9 mouse cellular contexts compared by ENCODE assay signal in the genomic region with DNA sequence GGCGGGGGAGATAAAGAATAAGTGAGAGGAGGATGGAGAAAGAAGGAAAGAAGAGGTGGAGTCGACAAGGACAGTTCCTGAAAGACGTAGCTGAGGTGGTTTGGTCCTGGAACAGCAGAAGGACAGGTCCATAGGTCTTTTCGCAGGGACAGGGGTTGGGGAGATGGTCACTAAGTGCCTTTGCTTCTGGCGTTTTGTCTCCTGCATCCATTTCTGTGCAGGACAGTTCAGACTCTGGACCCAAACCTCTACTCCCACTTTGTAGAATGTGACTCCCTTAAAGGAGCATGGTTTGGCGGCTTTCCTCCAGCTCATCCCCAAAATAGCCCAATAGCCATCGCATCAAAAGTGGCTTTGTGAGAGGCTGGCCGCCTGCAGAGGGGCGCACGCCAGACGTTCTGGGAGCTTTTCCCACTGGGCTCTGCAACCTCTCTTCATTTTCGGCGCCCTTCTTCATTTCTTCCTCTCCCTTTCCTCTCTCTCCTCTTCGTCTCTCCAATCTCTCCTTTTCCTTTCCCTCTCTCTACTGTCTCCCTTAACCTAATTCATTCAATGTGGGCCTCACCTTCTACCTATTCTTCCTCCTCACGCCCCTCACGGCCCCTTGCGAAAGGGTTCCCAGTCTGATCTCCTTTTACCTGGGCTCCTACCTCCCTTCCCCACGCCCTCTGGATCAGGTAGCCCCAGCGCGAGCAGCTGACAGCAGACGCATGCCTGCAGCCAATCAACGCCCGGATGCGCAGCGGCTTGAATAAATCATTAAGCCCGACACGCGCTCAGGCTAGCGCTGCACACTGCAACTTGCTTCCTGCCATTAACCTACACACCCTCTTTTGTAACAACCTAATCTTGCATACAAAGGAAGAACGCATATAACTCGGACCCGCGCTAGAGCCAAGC. TPM values are rescaled to one million over a fixed set of nuclear protein-coding genes. Genes with fewer than 3 reads are reported as not detected.
DNase-seq lines count a peak whose midpoint lies in the region; ATAC-seq and TF ChIP-seq lines count a peak whose summit lies in the region.
"Had no signal": no experiment of that assay in that cellular context is flagged by ENCODE, and none has a peak within 500 bp of the region (broad histone marks: within the 10 kb centered on the region; RNA-seq: fewer than 3 reads in every experiment).

No protein-coding gene starts in this region.

- H3K27me3 ChIP-seq in heart, embryonic 12.5 days (replicated peaks), result peaks cover 81% of the 10 kb centered on the region
- peaks cover 5% of the 10 kb centered on the region for H3K27me3 ChIP-seq in heart, adult 2 months (ENCODE audit: control insufficient read depth, insufficient read depth, low read length)
- peaks cover 52% of the 10 kb centered on the region for H3K27me3 ChIP-seq in embryonic facial prominence, embryonic 11.5 days (ENCODE audit: control insufficient read depth, insufficient read depth, low read length)
- peaks cover 63% of the 10 kb centered on the region for H3K27me3 ChIP-seq in liver, embryonic 16.5 days (ENCODE audit: control insufficient read depth, insufficient read depth, low read depth, low read length)
- peaks cover 63% of the 10 kb centered on the region for H3K27me3 ChIP-seq in stomach, embryonic 14.5 days (ENCODE audit: control insufficient read depth, insufficient read depth, low read length)
- peaks cover 37% of the 10 kb centered on the region for H3K27me3 ChIP-seq in lung, postnatal 0 days (replicated peaks; ENCODE audit: insufficient read depth, low read length)

- DNase-seq in heart, adult 2 months, result no peak
- DNase-seq in embryonic facial prominence, embryonic 11.5 days (ENCODE audit: low spot score), result peak; percentile 68
- DNase-seq in kidney, adult 18-20 months, result peak; percentile 51
- no peak for DNase-seq in lung, postnatal 0 days (ENCODE audit: low spot score)
- DNase-seq in thymus, postnatal 25 days, result no peak

- 0 out of 2 replicates have a peak, but pooled peaks cover 12% of the 10 kb centered on the region for H3K4me1 ChIP-seq in heart, embryonic 12.5 days (replicated peaks)
- H3K4me1 ChIP-seq in heart, adult 2 months (ENCODE audit: control insufficient read depth, insufficient read depth, low read length), result no peaks in the 10 kb centered on the region
- H3K4me1 ChIP-seq in embryonic facial prominence, embryonic 11.5 days (ENCODE audit: control insufficient read depth, insufficient read depth, low read length), result peaks cover 2% of the 10 kb centered on the region; the same call in 1 of the 2 replicates
- no peaks in the 10 kb centered on the region for H3K4me1 ChIP-seq in liver, embryonic 16.5 days (ENCODE audit: control insufficient read depth, low read depth, low read length)
- H3K4me1 ChIP-seq in stomach, embryonic 14.5 days (ENCODE audit: control insufficient read depth, insufficient read depth, low read length), result no peaks in the 10 kb centered on the region; the same call in 1 of the 2 replicates
- H3K4me1 ChIP-seq in lung, postnatal 0 days (ENCODE audit: insufficient read depth, low read depth, low read length), result no peaks in the 10 kb centered on the region

- no peak for ATAC-seq in heart, embryonic 12.5 days (ENCODE audit: insufficient number of reproducible peaks, low FRiP score)
- ATAC-seq in embryonic facial prominence, embryonic 11.5 days (replicated peaks; ENCODE audit: insufficient number of reproducible peaks, low FRiP score, low TSS enrichment, low read depth), result peak; percentile 36; the same call in 1 of the 2 replicates
- ATAC-seq in liver, embryonic 16.5 days (ENCODE audit: low read depth), result peak; percentile 43; the same call in 1 of the 2 replicates
- ATAC-seq in stomach, embryonic 14.5 days (ENCODE audit: insufficient number of reproducible peaks, insufficient read depth, low FRiP score, low read depth), result peak; percentile 78
- no peak for ATAC-seq in lung, postnatal 0 days

- 0 out of 2 replicates have a peak, but pooled peaks cover 2% of the 10 kb centered on the region for H3K9me3 ChIP-seq in heart, embryonic 12.5 days (replicated peaks)
- no peaks in the 10 kb centered on the region for H3K9me3 ChIP-seq in embryonic facial prominence, embryonic 11.5 days (replicated peaks; ENCODE audit: control insufficient read depth, low read length)
- H3K9me3 ChIP-seq in liver, embryonic 16.5 days (replicated peaks; ENCODE audit: control insufficient read depth, low read length), result no peaks in the 10 kb centered on the region
- no peaks in the 10 kb centered on the region for H3K9me3 ChIP-seq in stomach, embryonic 14.5 days (ENCODE audit: control insufficient read depth, low read depth, low read length)
- no peaks in the 10 kb centered on the region for H3K9me3 ChIP-seq in lung, postnatal 0 days (ENCODE audit: low read length)

- no peak for TF ChIP-seq POLR2A in heart, adult 2 months (IDR thresholded peaks at IDR 0.05; ENCODE audit: insufficient read depth, low read depth, low read length)

- H3K9ac ChIP-seq in heart, embryonic 12.5 days, result no peak overlapping the region
- no peak overlapping the region for H3K9ac ChIP-seq in heart, adult 2 months (ENCODE audit: low read depth, low read length)
- H3K9ac ChIP-seq in embryonic facial prominence, embryonic 11.5 days (replicated peaks; ENCODE audit: low read length), result no peak overlapping the region
- H3K9ac ChIP-seq in liver, embryonic 16.5 days (ENCODE audit: low read depth, low read length), result no peak overlapping the region
- no peak overlapping the region for H3K9ac ChIP-seq in stomach, embryonic 14.5 days (replicated peaks; ENCODE audit: low read depth, low read length)
- H3K9ac ChIP-seq in lung, postnatal 0 days (replicated peaks; ENCODE audit: low read depth), result no peak overlapping the region

- peak overlapping the region; percentile 45 for H3K4me2 ChIP-seq in heart, embryonic 12.5 days
- peak overlapping the region; percentile 22 for H3K4me2 ChIP-seq in embryonic facial prominence, embryonic 11.5 days (ENCODE audit: low read depth, low read length)
- no peak overlapping the region for H3K4me2 ChIP-seq in liver, embryonic 16.5 days (ENCODE audit: low read depth, low read length)
- peak overlapping the region; percentile 15; the same call in 1 of the 2 replicates for H3K4me2 ChIP-seq in stomach, embryonic 14.5 days (replicated peaks; ENCODE audit: low read depth, low read length)
- no peak overlapping the region for H3K4me2 ChIP-seq in lung, postnatal 0 days (replicated peaks; ENCODE audit: low read depth, low read length)

- intact Hi-C loops in heart, adult 2 months (cut with DNase I), result no loop called here

- 1% methylated on average over 33 of the region's 33 CpGs for WGBS in heart, embryonic 12.5 days
- under 1% methylated on average over 33 of the region's 33 CpGs for WGBS in heart, adult 2 months
- 1% methylated on average over 33 of the region's 33 CpGs for WGBS in embryonic facial prominence, embryonic 11.5 days
- 2% methylated on average over 33 of the region's 33 CpGs for WGBS in liver, embryonic 16.5 days (ENCODE audit: insufficient replicate concordance)
- 2% methylated on average over 33 of the region's 33 CpGs for WGBS in stomach, embryonic 14.5 days
- WGBS in lung, postnatal 0 days, result under 1% methylated on average over 33 of the region's 33 CpGs

- peak overlapping the region; percentile 22 for H3K4me3 ChIP-seq in heart, embryonic 12.5 days
- no peak overlapping the region for H3K4me3 ChIP-seq in heart, adult 2 months
- H3K4me3 ChIP-seq in embryonic facial prominence, embryonic 11.5 days (ENCODE audit: low read depth, low read length), result peak overlapping the region; percentile 14
- no peak overlapping the region for H3K4me3 ChIP-seq in liver, embryonic 16.5 days (ENCODE audit: low read depth, low read length)
- H3K4me3 ChIP-seq in stomach, embryonic 14.5 days (ENCODE audit: low read depth, low read length), result no peak overlapping the region; the same call in 1 of the 2 replicates
- H3K4me3 ChIP-seq in lung, postnatal 0 days (ENCODE audit: low read depth, low read length), result no peak overlapping the region
- H3K4me3 ChIP-seq: erythroblast, embryonic 14.5 days had no signal

- TF ChIP-seq EP300 in heart, adult 2 months (IDR thresholded peaks at IDR 0.05; ENCODE audit: insufficient read depth, low read depth, low read length), result no peak
- no peak for TF ChIP-seq EP300 in lung, postnatal 0 days (IDR thresholded peaks at IDR 0.05)

- no peaks in the 10 kb centered on the region for H3K79me2 ChIP-seq in heart, adult 2 months (replicated peaks; ENCODE audit: control insufficient read depth, insufficient read depth, low read length)

- no peak for TF ChIP-seq CTCF in heart, adult 2 months (IDR thresholded peaks at IDR 0.05)
- TF ChIP-seq CTCF in lung, postnatal 0 days (IDR thresholded peaks at IDR 0.05), result no peak

- no peaks in the 10 kb centered on the region for H3K36me3 ChIP-seq in heart, embryonic 12.5 days
- H3K36me3 ChIP-seq in heart, adult 2 months (ENCODE audit: control insufficient read depth, insufficient read depth, low read length), result no peaks in the 10 kb centered on the region
- H3K36me3 ChIP-seq in embryonic facial prominence, embryonic 11.5 days (replicated peaks; ENCODE audit: control insufficient read depth, insufficient read depth, low read depth, low read length), result no peaks in the 10 kb centered on the region
- H3K36me3 ChIP-seq in liver, embryonic 16.5 days (ENCODE audit: control insufficient read depth, insufficient read depth), result no peaks in the 10 kb centered on the region
- H3K36me3 ChIP-seq in stomach, embryonic 14.5 days (ENCODE audit: control insufficient read depth, insufficient read depth, low read length), result no peaks in the 10 kb centered on the region
- H3K36me3 ChIP-seq in lung, postnatal 0 days (ENCODE audit: insufficient read depth, low read length), result no peaks in the 10 kb centered on the region

- no peak overlapping the region for H3K27ac ChIP-seq in heart, embryonic 12.5 days (ENCODE audit: poor library complexity, severe bottlenecking)
- H3K27ac ChIP-seq in heart, adult 2 months, result no peak overlapping the region
- H3K27ac ChIP-seq in embryonic facial prominence, embryonic 11.5 days (replicated peaks; ENCODE audit: low read depth, low read length), result no peak overlapping the region
- H3K27ac ChIP-seq in liver, embryonic 16.5 days (ENCODE audit: low read length), result no peak overlapping the region
- H3K27ac ChIP-seq in stomach, embryonic 14.5 days (ENCODE audit: low read length), result no peak overlapping the region
- no peak overlapping the region for H3K27ac ChIP-seq in lung, postnatal 0 days (ENCODE audit: low read length)

RNA-seq across cellular contexts. Expression of gene Ascl1, which starts 7.5 kb away (rescaled TPM):
- 0.19 TPM in 1 of 2 replicates, not detected in the other for polyA plus RNA-seq in heart, embryonic 12.5 days (2016; fragmentation: Nextera tagmentation; extraction: Ambion mirVana)
- under 1 TPM in 1 of 2 experiments, not detected in 1; 0.10 TPM for total RNA-seq in heart, adult 2 months (2021)
- polyA plus RNA-seq in heart, adult 2 months (2012; rRNA removed), result 0.06 TPM in 1 of 2 replicates, not detected in the other
- polyA plus RNA-seq in embryonic facial prominence, embryonic 11.5 days (2014; fragmentation: Nextera tagmentation; extraction: Ambion mirVana), result 10.6 and 11.1 TPM in 2 replicates
- not detected in 2 replicates for polyA plus RNA-seq in liver, embryonic 16.5 days (2015; fragmentation: Nextera tagmentation; extraction: Ambion mirVana)
- polyA plus RNA-seq in stomach, embryonic 14.5 days (2014; fragmentation: Nextera tagmentation; extraction: Ambion mirVana), result 15.6 and 18.1 TPM in 2 replicates
- polyA plus RNA-seq in lung, postnatal 0 days (2015; fragmentation: Nextera tagmentation; extraction: Ambion mirVana), result 0.44 and 0.52 TPM in 2 replicates
- polyA plus RNA-seq: erythroblast, embryonic 14.5 days had no signal

RNA-seq across cellular contexts. Expression of gene Pah, which starts 35.6 kb away (rescaled TPM):
- not detected in 2 replicates for polyA plus RNA-seq in heart, embryonic 12.5 days (2016; fragmentation: Nextera tagmentation; extraction: Ambion mirVana)
- 10 to 100 TPM; 11.2 to 12.0 TPM for total RNA-seq in heart, adult 2 months (2021)
- polyA plus RNA-seq in heart, adult 2 months (2012; rRNA removed), result 0.14 and 0.56 TPM in 2 replicates
- polyA plus RNA-seq in embryonic facial prominence, embryonic 11.5 days (2014; fragmentation: Nextera tagmentation; extraction: Ambion mirVana), result not detected in 2 replicates
- polyA plus RNA-seq in liver, embryonic 16.5 days (2015; fragmentation: Nextera tagmentation; extraction: Ambion mirVana), result 48.3 and 48.7 TPM in 2 replicates
- polyA plus RNA-seq in stomach, embryonic 14.5 days (2014; fragmentation: Nextera tagmentation; extraction: Ambion mirVana), result 0.68 and 0.88 TPM in 2 replicates
- not detected in 2 replicates for polyA plus RNA-seq in lung, postnatal 0 days (2015; fragmentation: Nextera tagmentation; extraction: Ambion mirVana)
- polyA plus RNA-seq: erythroblast, embryonic 14.5 days had no signal

Comparison
In these comparisons a context has a peak if more than half of its experiments do, and no peak if none do; other contexts are left out.
1. H3K4me3 ChIP-seq: peak in heart, embryonic 12.5 days (single experiment) and embryonic facial prominence, embryonic 11.5 days (single experiment); none in heart, adult 2 months (single experiment), liver, embryonic 16.5 days (single experiment), stomach, embryonic 14.5 days (single experiment) and lung, postnatal 0 days (single experiment).
2. ATAC-seq: peak in embryonic facial prominence, embryonic 11.5 days (single experiment), liver, embryonic 16.5 days (single experiment) and stomach, embryonic 14.5 days (single experiment); none in heart, embryonic 12.5 days (single experiment) and lung, postnatal 0 days (single experiment).
3. H3K4me2 ChIP-seq: peak in heart, embryonic 12.5 days (single experiment), embryonic facial prominence, embryonic 11.5 days (single experiment) and stomach, embryonic 14.5 days (single experiment); none in liver, embryonic 16.5 days (single experiment) and lung, postnatal 0 days (single experiment).
4. DNase-seq: peak in embryonic facial prominence, embryonic 11.5 days (single experiment) and kidney, adult 18-20 months (single experiment); none in heart, adult 2 months (0 of 2), lung, postnatal 0 days (single experiment) and thymus, postnatal 25 days (single experiment).
5. RNA of gene Pah, which starts 35.6 kb away (polyA plus RNA-seq): 48.3 to 48.7 TPM in liver, embryonic 16.5 days; 0.68 to 0.88 TPM in stomach, embryonic 14.5 days, 0.14 to 0.56 TPM in heart, adult 2 months, not detected in heart, embryonic 12.5 days, not detected in lung, postnatal 0 days and not detected in embryonic facial prominence, embryonic 11.5 days; every median in the first group is over 10 times any median in the second.